Mouse (Mus musculus) midbrain, embryonic 12.5 days (tissue): Measurements from ENCODE around the gene Pfkp. TPM values are rescaled to one million over a fixed set of nuclear protein-coding genes. Genes with fewer than 3 reads are reported as not detected.

Experiments used
- ATAC-seq: fragments of 200-750 bp; cut with Nextera tagmentation; 2 replicates; pipeline ENCODE4 v1.8.0; 2017; ENCODE audit warnings: low read depth, moderate TSS enrichment, moderate library complexity; ENCODE audit not compliant: low FRiP score
- H3K27ac ChIP-seq: fragments of 300-500 bp; sonication (generic); replicated peaks from 2 replicates; pipeline ENCODE4 v1.5.1; 2016; ENCODE audit warnings: mild to moderate bottlenecking
- H3K27me3 ChIP-seq: fragments of 300-500 bp; sonication (generic); 2 replicates; pipeline ENCODE4 v1.6.1; 2016; ENCODE audit warnings: mild to moderate bottlenecking
- H3K36me3 ChIP-seq: fragments of 300-500 bp; sonication (generic); 2 replicates; pipeline ENCODE4 v1.6.1; 2016
- H3K4me1 ChIP-seq: fragments of 300-500 bp; sonication (generic); 2 replicates; pipeline ENCODE4 v1.6.1; 2016
- H3K4me2 ChIP-seq: fragments of 300-500 bp; sonication (generic); replicated peaks from 2 replicates; pipeline ENCODE4 v1.6.1; 2016; ENCODE audit warnings: mild to moderate bottlenecking, moderate library complexity
- H3K4me3 ChIP-seq: fragments of 300-500 bp; sonication (generic); 2 replicates; pipeline ENCODE4 v1.5.1; 2016; ENCODE audit warnings: mild to moderate bottlenecking
- H3K9ac ChIP-seq: fragments of 300-500 bp; sonication (generic); replicated peaks from 2 replicates; pipeline ENCODE4 v1.6.1; 2016; ENCODE audit warnings: mild to moderate bottlenecking, moderate library complexity
- H3K9me3 ChIP-seq: fragments of 300-500 bp; sonication (generic); 2 replicates; pipeline ENCODE4 v1.6.1; 2016; ENCODE audit warnings: mild to moderate bottlenecking
- WGBS: fragments of 180-500 bp; shearing (Covaris S2); methylation state at CpG from one replicate; pipeline ENCODE4 v1.1.7; 2016; 5-methylcytosine and 5-hydroxymethylcytosine counted together
- polyA plus RNA-seq: library from polyadenylated mRNA; unstranded; fragments of >200 nt; fragmentation: Nextera tagmentation; extraction: Ambion mirVana; gene quantifications from 2 replicates; pipeline ENCODE4 v1.2.1, GENCODE M21; 2016

Gene Pfkp
- polyA plus RNA-seq, 1 experiment from 2014 or later, result 46.3 TPM

GRCm38 (mm10) chr13:6636976-6637375 lies 11.6 kb downstream of the Pfkp start:
- Histone ChIP-seq H3K4me3 (no peak overlapping the region), H3K9me3 (no peaks in the 10 kb centered on the region), H3K36me3 (no peaks in the 10 kb centered on the region), H3K27me3 (no peaks in the 10 kb centered on the region), H3K4me2 (no peak overlapping the region), H3K27ac (no peak overlapping the region), H3K4me1 (0 out of 2 replicates have a peak, but pooled peaks cover 2% of the 10 kb centered on the region), H3K9ac (no peak overlapping the region)
- ATAC-seq, result no peak
- WGBS, result 91% methylated on average over 4 of the region's 4 CpGs

DNA sequence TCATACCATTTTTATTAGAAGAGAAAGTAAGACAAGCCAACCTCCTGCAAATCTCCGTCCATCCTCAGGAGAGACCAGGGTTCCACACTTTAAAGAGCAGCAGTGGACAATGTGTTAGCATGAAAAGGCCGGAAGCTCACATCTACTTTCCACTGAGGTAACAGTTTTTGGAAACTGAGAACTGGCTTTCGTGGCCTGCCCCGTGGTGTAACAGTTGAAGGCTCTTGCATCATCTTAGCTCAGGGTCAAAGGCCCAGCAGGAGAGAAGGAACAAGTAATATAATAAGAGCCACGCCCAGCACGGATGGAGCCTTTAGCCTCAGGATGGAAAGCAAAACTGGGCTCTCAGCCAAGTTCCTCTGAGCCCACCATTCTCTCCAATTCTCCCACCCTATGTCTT lies 12.1 kb downstream of the Pfkp start:
- Histone ChIP-seq H3K36me3 (no peaks in the 10 kb centered on the region), H3K9me3 (no peaks in the 10 kb centered on the region), H3K9ac (no peak overlapping the region), H3K27ac (no peak overlapping the region), H3K4me3 (no peak overlapping the region), H3K4me1 (0 out of 2 replicates have a peak, but pooled peaks cover 2% of the 10 kb centered on the region), H3K27me3 (no peaks in the 10 kb centered on the region), H3K4me2 (no peak overlapping the region)
- 77% methylated on average over 6 of the region's 6 CpGs for WGBS
- no peak for ATAC-seq

- H3K4me1 ChIP-seq, result 0 out of 2 replicates have a peak, but pooled peaks cover 2% of the 10 kb centered on the region
- no peak overlapping the region for H3K4me3 ChIP-seq
- H3K4me2 ChIP-seq, result no peak overlapping the region
- no peaks in the 10 kb centered on the region for H3K36me3 ChIP-seq
- no peaks in the 10 kb centered on the region for H3K9me3 ChIP-seq
- no peaks in the 10 kb centered on the region for H3K27me3 ChIP-seq
- H3K9ac ChIP-seq, result no peak overlapping the region
- no peak for ATAC-seq
- 84% methylated on average over 11 of the region's 11 CpGs for WGBS
- no peak overlapping the region for H3K27ac ChIP-seq
Observed at GRCm38 (mm10) chr13:6635138-6636076, 13.2 kb downstream of the Pfkp start.

GRCm38 (mm10) chr13:6634063-6634462 lies 14.5 kb downstream of the Pfkp start:
- H3K4me1 ChIP-seq, result 0 out of 2 replicates have a peak, but pooled peaks cover 2% of the 10 kb centered on the region
- no peaks in the 10 kb centered on the region for H3K27me3 ChIP-seq
- no peak overlapping the region for H3K4me3 ChIP-seq
- no peak overlapping the region for H3K4me2 ChIP-seq
- H3K9me3 ChIP-seq, result no peaks in the 10 kb centered on the region
- H3K9ac ChIP-seq, result no peak overlapping the region
- H3K36me3 ChIP-seq, result no peaks in the 10 kb centered on the region
- no peak overlapping the region for H3K27ac ChIP-seq
- ATAC-seq, result no peak
- 90% methylated on average over 12 of the region's 12 CpGs for WGBS

GRCm38 (mm10) chr13:6633524-6633923 lies 15.1 kb downstream of the Pfkp start:
- H3K9me3 ChIP-seq, result no peaks in the 10 kb centered on the region
- no peaks in the 10 kb centered on the region for H3K27me3 ChIP-seq
- 0 out of 2 replicates have a peak, but pooled peaks cover 2% of the 10 kb centered on the region for H3K4me1 ChIP-seq
- H3K4me2 ChIP-seq, result no peak overlapping the region
- no peak overlapping the region for H3K9ac ChIP-seq
- WGBS, result 77% methylated on average over 7 of the region's 7 CpGs
- no peak for ATAC-seq
- H3K27ac ChIP-seq, result no peak overlapping the region
- H3K4me3 ChIP-seq, result no peak overlapping the region
- H3K36me3 ChIP-seq, result no peaks in the 10 kb centered on the region

- no peak for ATAC-seq
- H3K4me3 ChIP-seq, result no peak overlapping the region
- H3K4me2 ChIP-seq, result no peak overlapping the region
- H3K27me3 ChIP-seq, result no peaks in the 10 kb centered on the region
- no peaks in the 10 kb centered on the region for H3K9me3 ChIP-seq
- H3K4me1 ChIP-seq, result 0 out of 2 replicates have a peak, but pooled peaks cover 2% of the 10 kb centered on the region
- H3K9ac ChIP-seq, result no peak overlapping the region
- H3K36me3 ChIP-seq, result no peaks in the 10 kb centered on the region
- H3K27ac ChIP-seq, result no peak overlapping the region
- WGBS, result 69% methylated on average over 4 of the region's 4 CpGs
Observed at GRCm38 (mm10) chr13:6632935-6633334, 15.6 kb downstream of the Pfkp start.

- Histone ChIP-seq H3K4me2 (no peak overlapping the region), H3K9me3 (no peaks in the 10 kb centered on the region), H3K9ac (no peak overlapping the region), H3K27ac (no peak overlapping the region), H3K4me3 (no peak overlapping the region), H3K36me3 (no peaks in the 10 kb centered on the region), H3K4me1 (0 out of 2 replicates have a peak, but pooled peaks cover 2% of the 10 kb centered on the region), H3K27me3 (no peaks in the 10 kb centered on the region)
- no peak for ATAC-seq
- 69% methylated on average over 8 of the region's 8 CpGs for WGBS
Observed at GRCm38 (mm10) chr13:6632513-6632912, 16.1 kb downstream of the Pfkp start.

DNA sequence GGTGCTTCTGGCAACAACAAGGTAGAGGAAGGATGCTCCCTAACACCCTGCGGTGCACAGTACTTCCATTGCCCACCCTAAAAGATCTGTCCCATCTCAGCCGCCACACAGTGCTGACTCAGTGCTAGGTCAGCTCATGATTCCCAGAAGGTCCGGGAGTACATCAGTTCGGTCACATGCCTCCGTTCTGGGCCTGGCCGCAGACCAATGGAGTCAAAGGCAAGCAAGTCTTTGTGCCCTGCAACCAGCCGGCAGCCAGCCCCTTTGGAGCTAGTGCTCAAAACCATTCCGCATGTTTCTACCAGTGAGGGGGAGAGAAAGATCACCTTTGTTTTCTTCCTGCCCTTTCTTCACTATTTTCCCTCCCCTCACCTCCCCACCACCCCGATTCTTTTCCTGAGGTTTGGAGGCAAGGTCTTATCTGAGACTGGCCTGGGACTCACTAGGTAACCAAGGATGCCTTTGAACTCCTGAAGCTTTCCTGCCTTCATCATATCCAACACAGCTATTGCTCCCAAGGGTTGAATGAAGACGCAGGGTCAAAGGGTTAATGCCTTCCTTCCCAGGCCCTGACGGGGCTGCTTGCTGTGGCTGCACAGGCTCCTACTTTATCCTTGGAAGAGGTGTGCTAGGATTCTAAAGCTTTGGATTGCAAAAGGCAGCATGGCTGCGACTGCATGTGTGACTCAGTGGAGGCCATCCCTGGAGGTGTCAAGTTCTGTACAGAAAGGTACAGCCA lies 16.6 kb downstream of the Pfkp start:
- Histone ChIP-seq H3K9ac (no peak overlapping the region), H3K27me3 (no peaks in the 10 kb centered on the region), H3K4me3 (no peak overlapping the region), H3K27ac (no peak overlapping the region), H3K4me2 (no peak overlapping the region), H3K36me3 (no peaks in the 10 kb centered on the region), H3K4me1 (0 out of 2 replicates have a peak, but pooled peaks cover 2% of the 10 kb centered on the region), H3K9me3 (no peaks in the 10 kb centered on the region)
- ATAC-seq, result no peak
- 74% methylated on average over 12 of the region's 12 CpGs for WGBS

GRCm38 (mm10) chr13:6630660-6631059 lies 17.9 kb downstream of the Pfkp start:
- 93% methylated on average over 5 of the region's 5 CpGs for WGBS
- ATAC-seq, result no peak
- H3K36me3 ChIP-seq, result no peaks in the 10 kb centered on the region
- H3K9me3 ChIP-seq, result no peaks in the 10 kb centered on the region
- H3K4me3 ChIP-seq, result no peak overlapping the region
- no peaks in the 10 kb centered on the region for H3K4me1 ChIP-seq
- H3K9ac ChIP-seq, result no peak overlapping the region
- no peak overlapping the region for H3K27ac ChIP-seq
- H3K27me3 ChIP-seq, result no peaks in the 10 kb centered on the region
- no peak overlapping the region for H3K4me2 ChIP-seq

DNA sequence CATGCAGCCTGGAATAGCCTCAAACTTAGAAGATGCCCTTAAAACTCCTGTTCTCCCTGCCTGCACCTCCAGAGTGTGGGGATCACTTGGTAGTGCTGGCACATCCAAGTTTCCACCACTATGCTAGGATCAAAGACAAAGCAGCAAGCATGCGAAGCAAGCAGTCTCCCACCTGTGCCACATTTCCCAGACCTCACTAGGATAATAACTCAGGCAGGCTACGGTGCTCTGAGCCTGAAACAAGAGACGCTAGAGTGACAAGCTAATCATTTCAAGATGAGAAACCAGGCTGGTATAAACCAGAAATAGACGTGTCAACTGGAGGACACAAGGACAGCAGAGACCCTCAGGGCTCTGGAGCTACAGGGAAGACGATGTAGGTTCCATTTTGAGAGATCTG lies 18.6 kb downstream of the Pfkp start:
- H3K27ac ChIP-seq, result no peak overlapping the region
- no peak overlapping the region for H3K4me2 ChIP-seq
- no peak for ATAC-seq
- H3K4me1 ChIP-seq, result no peaks in the 10 kb centered on the region
- no peak overlapping the region for H3K9ac ChIP-seq
- H3K36me3 ChIP-seq, result no peaks in the 10 kb centered on the region
- H3K27me3 ChIP-seq, result no peaks in the 10 kb centered on the region
- H3K4me3 ChIP-seq, result no peak overlapping the region
- no peaks in the 10 kb centered on the region for H3K9me3 ChIP-seq
- 78% methylated on average over 5 of the region's 5 CpGs for WGBS

DNA sequence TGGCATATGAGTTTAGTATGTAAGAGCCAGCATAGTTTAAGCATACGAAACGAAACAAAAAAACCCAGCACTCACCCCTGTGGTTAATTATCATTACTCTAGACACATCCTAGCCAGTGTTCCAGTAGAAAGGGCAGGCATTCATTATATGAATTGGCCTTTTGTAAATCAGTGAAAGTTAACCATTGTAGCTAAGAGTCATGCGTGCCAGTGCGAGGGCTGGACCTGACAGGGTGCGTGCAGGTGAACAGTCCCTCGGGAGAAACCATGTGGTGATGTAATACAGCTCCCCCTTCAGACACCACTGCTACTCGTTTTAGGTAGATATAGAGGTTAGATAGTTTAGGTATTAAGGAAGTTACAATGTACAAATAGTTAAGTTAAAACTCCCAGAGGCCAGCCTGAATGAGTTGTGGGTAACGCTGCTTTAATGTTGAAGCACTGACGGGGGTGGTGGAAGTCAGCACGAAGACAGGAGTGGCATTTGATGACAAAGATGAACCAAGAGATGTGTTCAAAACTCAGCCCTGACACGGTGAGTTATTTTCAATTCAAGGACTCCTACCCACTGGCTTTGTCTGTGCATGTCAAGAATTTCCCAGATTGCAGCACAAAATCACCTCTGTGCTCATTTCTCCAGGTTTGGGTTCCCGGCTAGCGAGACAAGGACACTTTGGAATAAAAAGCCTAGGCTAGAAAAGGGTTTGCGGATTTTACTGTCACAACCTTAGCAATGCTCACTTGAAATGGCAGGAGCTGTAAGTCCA lies 19.4 kb downstream of the Pfkp start:
- Histone ChIP-seq H3K9ac (no peak overlapping the region), H3K4me3 (no peak overlapping the region)
- WGBS, result 89% methylated on average over 14 of the region's 14 CpGs

More for the DNA sequence above, 19.4 kb downstream of the Pfkp start:
- H3K9me3 ChIP-seq, result no peaks in the 10 kb centered on the region
- no peaks in the 10 kb centered on the region for H3K27me3 ChIP-seq
- no peak overlapping the region for H3K4me2 ChIP-seq
- no peak overlapping the region for H3K27ac ChIP-seq
- H3K4me1 ChIP-seq, result no peaks in the 10 kb centered on the region
- no peak for ATAC-seq
- H3K36me3 ChIP-seq, result no peaks in the 10 kb centered on the region
